Mouse (Mus musculus): ENCODE measurements at regions not wholly inside any gene's neighbourhood (a gene's known extent, or its start where the extent isn't known, plus 50 kb on each side); places are given as distances from the start of the nearest gene placed in this dataset.

GRCm38 (mm10) chr6:25443681-25444080, 246.8 kb downstream of the Gpr37 start:
- no peak for TF ChIP-seq CTCF (IDR thresholded peaks at IDR 0.05; ENCODE audit: low read depth)
- no peak for TF ChIP-seq EP300 (optimal IDR thresholded peaks at IDR 0.05)

All from stomach, postnatal 0 days (tissue).